Mouse (Mus musculus) kidney, adult 2 months (tissue): ENCODE measurements around the gene Col6a4.

Experiments used
- CTCF ChIP-seq: fragments of 200-500 bp; conservative IDR thresholded peaks from 2 replicates; pipeline ENCODE4 v1.5.1; 2011; ENCODE audit warnings: low read depth, mild to moderate bottlenecking, control low read depth, low read length, moderate library complexity, mixed read lengths; ENCODE audit not compliant: insufficient read depth, insufficient read length
- POLR2A ChIP-seq: fragments of 200-500 bp; IDR thresholded peaks from one replicate; pipeline ENCODE4 v1.6.1; 2011; ENCODE audit warnings: low read depth, low read length, control low read depth

DNA sequence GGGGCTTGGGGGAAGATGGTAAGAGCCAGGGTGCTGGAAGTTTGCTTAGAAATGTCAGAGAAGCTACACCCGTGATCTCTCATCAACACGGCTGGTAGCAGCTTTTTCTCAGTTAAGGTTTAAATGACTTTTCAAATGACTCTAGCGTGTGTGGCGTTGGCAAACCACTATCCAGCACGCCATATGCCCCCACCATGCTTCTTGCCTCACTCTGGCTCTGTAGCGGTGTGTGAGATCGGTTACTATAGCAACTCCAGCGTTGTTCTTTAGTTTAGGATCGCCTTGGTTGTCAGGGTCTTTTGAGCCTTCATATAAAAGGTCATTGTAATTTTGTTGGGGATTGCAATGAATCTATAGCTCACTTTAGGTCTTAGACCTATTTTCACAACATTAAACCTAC is 22.5 kb upstream of the Col6a4 start:
- TF ChIP-seq CTCF (no peak), POLR2A (no peak)
